Mouse (Mus musculus): ENCODE measurements around the gene Sv2a.

- TF ChIP-seq CTCF (IDR thresholded peaks at IDR 0.05; ENCODE audit: control insufficient read depth, insufficient read depth, insufficient replicate concordance, low read depth, low read length), result no peak
- no peak for TF ChIP-seq POLR2A (IDR thresholded peaks at IDR 0.05; ENCODE audit: control insufficient read depth, low read depth, low read length)
These were observed 59.8 kb downstream of the Sv2a start for GRCm38 (mm10) chr3:96240799-96241197.

Data from testis, adult 2 months (tissue).